25 mouse cellular contexts compared by ENCODE assay signal in the genomic region with DNA sequence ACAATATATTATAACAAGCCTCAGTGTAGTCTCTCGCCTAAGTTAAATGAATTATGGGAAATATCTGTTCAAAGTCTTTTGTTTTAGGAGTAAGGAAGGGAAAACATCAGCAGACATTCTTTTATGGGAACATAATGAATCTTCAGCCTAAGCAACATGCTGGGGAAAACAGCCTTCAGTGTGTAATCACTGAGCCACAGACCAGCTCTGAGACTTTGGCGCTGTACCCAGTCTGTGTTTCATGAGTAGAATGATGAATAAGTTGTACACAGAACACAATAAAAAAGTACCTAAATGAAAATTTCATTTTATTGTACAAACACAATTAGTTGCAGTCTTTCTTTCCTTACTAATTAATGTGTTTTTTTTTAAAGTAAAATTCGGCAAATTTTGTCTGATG.
"Had no signal": no experiment of that assay in that cellular context is flagged by ENCODE, and none has a peak within 500 bp of the region (broad histone marks: within the 10 kb centered on the region; RNA-seq: fewer than 3 reads in every experiment).

No protein-coding gene starts in this region.

- H3K36me3 ChIP-seq: heart, embryonic 10.5 days; heart, embryonic 12.5 days; hindbrain, embryonic 10.5 days; hindbrain, embryonic 13.5 days; intestine, embryonic 15.5 days; limb, embryonic 10.5 days; limb, embryonic 12.5 days; liver, embryonic 13.5 days had no signal

- H3K4me1 ChIP-seq: heart, embryonic 10.5 days; heart, embryonic 12.5 days; hindbrain, embryonic 10.5 days; hindbrain, embryonic 13.5 days; intestine, embryonic 15.5 days; limb, embryonic 10.5 days; limb, embryonic 12.5 days; liver, embryonic 13.5 days had no signal

- H3K27me3 ChIP-seq: heart, embryonic 12.5 days; hindbrain, embryonic 13.5 days; intestine, embryonic 15.5 days; limb, embryonic 12.5 days; liver, embryonic 13.5 days had no signal

- DNase-seq: gastrocnemius, adult 2 months; gastrocnemius, postnatal 10 days; gastrocnemius, postnatal 25 days; heart, adult 18-20 months; heart, postnatal 10 days; heart, postnatal 4 days; kidney, adult 18-20 months; kidney, adult 8-10 months; kidney, postnatal 10 days; kidney, postnatal 25 days; kidney, postnatal 4 days; liver; liver, embryonic 13.5 days had no signal

- H3K4me2 ChIP-seq: heart, embryonic 12.5 days; hindbrain, embryonic 13.5 days; intestine, embryonic 15.5 days; limb, embryonic 12.5 days; liver, embryonic 11.5 days; liver, embryonic 13.5 days had no signal

- H3K9ac ChIP-seq: heart, embryonic 12.5 days; hindbrain, embryonic 13.5 days; intestine, embryonic 15.5 days; limb, embryonic 12.5 days; liver, embryonic 13.5 days had no signal

- ATAC-seq: inflammation-experienced regulatory T-cells, adult 6 months; intestine, embryonic 15.5 days; intestine, postnatal 0 days had no signal

- H3K27ac ChIP-seq: gastrocnemius, adult 2 months; heart, embryonic 10.5 days; hindbrain, embryonic 10.5 days; hindbrain, embryonic 13.5 days; intestine, embryonic 15.5 days; layer of hippocampus, adult 2 months; left cerebral cortex, adult 2 months; limb, embryonic 10.5 days; limb, embryonic 12.5 days; liver, embryonic 13.5 days had no signal

- H3K9me3 ChIP-seq: heart, embryonic 10.5 days; heart, embryonic 12.5 days; hindbrain, embryonic 10.5 days; hindbrain, embryonic 13.5 days; intestine, embryonic 15.5 days; limb, embryonic 10.5 days; limb, embryonic 12.5 days; liver, embryonic 13.5 days had no signal

- H3K4me3 ChIP-seq: gastrocnemius, adult 2 months; heart, embryonic 10.5 days; heart, embryonic 12.5 days; hindbrain, embryonic 10.5 days; hindbrain, embryonic 13.5 days; intestine, embryonic 15.5 days; layer of hippocampus, adult 2 months; left cerebral cortex, adult 2 months; limb, embryonic 10.5 days; limb, embryonic 12.5 days; liver, embryonic 13.5 days had no signal
